Mouse (Mus musculus): ENCODE measurements at regions not wholly inside any gene's neighbourhood (a gene's known extent, or its start where the extent isn't known, plus 50 kb on each side); places are given as distances from the start of the nearest gene placed in this dataset.
A peak's percentile ranks its signal among the peaks of the same experiment; 100 is the strongest.

GRCm38 (mm10) chr7:70698986-70699385 is 332.5 kb upstream of the Nr2f2 start:
- DNase-seq, result no peak
- intact Hi-C loops (cut with DNase I; ENCODE audit: low total_unique reads), result no loop called here

- intact Hi-C loops (cut with DNase I; ENCODE audit: low total_unique reads), result no loop called here
- DNase-seq, result no peak
These were observed 325.6 kb upstream of the Nr2f2 start for GRCm38 (mm10) chr7:70692160-70692559.

DNA sequence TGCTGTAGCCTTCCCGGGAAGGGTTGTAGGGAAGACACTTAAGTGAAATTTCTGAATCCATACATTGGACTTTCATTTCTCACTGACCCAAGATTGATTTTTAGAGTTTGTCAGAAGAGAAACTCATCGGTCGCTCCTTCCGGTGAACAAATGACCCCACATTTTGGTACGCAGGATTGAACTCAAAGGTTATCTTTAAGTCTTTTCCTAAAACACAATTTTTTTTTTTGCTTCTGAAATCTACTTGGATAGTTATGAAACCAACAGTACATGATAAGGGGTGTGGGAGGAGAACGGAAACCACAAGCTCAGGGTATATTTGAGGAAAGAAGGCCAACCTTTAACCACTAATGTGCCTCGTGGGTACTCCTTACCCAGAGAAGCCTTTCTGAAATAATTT is 324.3 kb upstream of the Nr2f2 start:
- intact Hi-C loops (cut with DNase I; ENCODE audit: low total_unique reads), result no loop called here
- no peak for DNase-seq

- intact Hi-C loops (cut with DNase I; ENCODE audit: low total_unique reads), result no loop called here
- no peak for DNase-seq
These were observed 302.5 kb upstream of the Nr2f2 start for GRCm38 (mm10) chr7:70669065-70669464.

GRCm38 (mm10) chr7:70660162-70660561 is 293.6 kb upstream of the Nr2f2 start:
- no peak for DNase-seq
- intact Hi-C loops (cut with DNase I; ENCODE audit: low total_unique reads), result no loop called here

- DNase-seq, result no peak
- intact Hi-C loops (cut with DNase I; ENCODE audit: low total_unique reads), result no loop called here
These were observed 283.3 kb upstream of the Nr2f2 start for GRCm38 (mm10) chr7:70649760-70650377.

DNA sequence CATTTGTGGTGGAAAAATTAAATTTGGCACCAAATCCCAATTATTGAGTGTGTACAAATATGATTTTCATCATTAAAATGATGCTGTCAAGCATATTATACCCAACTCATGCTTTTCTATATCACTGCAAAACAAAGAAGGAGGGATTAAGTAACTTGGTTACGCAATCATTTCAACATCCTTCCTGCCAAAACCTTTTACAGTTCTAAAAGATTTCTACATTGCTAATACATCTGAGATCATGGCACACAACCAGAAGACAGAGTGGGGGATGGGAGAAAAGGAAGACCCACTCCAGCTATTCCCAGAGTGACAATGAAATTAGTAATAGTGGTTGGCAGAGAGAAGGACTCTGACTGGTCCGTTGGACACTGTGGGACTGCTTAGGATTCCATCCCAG is 280.3 kb upstream of the Nr2f2 start:
- no peak for DNase-seq
- intact Hi-C loops (cut with DNase I; ENCODE audit: low total_unique reads), result no loop called here

- intact Hi-C loops (cut with DNase I; ENCODE audit: low total_unique reads), result no loop called here
These were observed 277.3 kb upstream of the Nr2f2 start for GRCm38 (mm10) chr7:70643694-70644301.

DNA sequence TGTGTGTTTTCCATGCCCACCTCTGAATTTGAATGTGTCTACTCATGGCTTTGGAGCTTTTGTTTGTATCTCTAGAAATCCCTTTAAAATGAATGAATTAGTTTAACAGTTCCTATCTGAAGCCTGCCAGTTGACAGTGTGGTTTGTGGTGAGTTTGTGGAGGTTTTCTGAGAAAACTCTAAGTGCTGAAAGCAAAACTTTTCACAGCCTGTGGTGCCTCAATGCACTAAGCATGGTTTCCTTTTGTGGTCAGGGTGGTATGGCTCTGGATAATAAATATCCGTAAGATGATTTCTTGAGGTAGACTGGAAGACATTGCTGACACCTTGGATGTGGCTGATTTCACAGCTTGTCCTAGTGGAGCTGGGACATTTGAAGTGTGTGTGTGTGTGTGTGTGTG is 276.5 kb upstream of the Nr2f2 start:
- no peak for DNase-seq
- intact Hi-C loops (cut with DNase I; ENCODE audit: low total_unique reads), result no loop called here

More at GRCm38 (mm10) chr7:70643694-70644301, 277.3 kb upstream of the Nr2f2 start:
- DNase-seq, result peak; percentile 43

DNA sequence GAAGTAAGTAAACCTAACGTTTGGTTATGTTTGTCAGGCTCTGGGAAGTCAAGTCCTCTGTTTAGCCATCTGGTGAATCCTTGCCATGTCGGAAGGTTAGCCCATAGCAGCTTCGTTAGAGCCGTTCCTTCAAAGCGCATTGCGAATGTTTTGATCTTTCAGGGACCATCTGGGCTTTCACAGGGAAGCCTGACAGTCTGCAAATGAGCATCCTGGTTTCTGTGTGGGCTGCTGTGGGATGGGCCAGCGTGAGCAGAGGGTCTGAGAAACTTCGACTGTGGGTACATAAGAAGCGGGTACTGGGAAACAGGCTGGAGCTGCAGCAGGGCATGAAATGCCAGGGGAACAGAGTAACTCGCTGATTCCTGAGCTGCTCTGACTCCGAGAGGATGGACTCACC is 274.7 kb upstream of the Nr2f2 start:
- intact Hi-C loops (cut with DNase I; ENCODE audit: low total_unique reads), result no loop called here
- DNase-seq, result no peak

- no peak for DNase-seq
- intact Hi-C loops (cut with DNase I; ENCODE audit: low total_unique reads), result no loop called here
These were observed 274.0 kb upstream of the Nr2f2 start for GRCm38 (mm10) chr7:70640574-70640973.

- intact Hi-C loops (cut with DNase I; ENCODE audit: low total_unique reads), result no loop called here
- no peak for DNase-seq
These were observed 271.6 kb upstream of the Nr2f2 start for GRCm38 (mm10) chr7:70638161-70638560.

GRCm38 (mm10) chr7:70634016-70634415 is 267.5 kb upstream of the Nr2f2 start:
- DNase-seq, result peak; percentile 11

GRCm38 (mm10) chr7:70633577-70633976 is 267.0 kb upstream of the Nr2f2 start:
- intact Hi-C loops (cut with DNase I; ENCODE audit: low total_unique reads), result no loop called here
- DNase-seq, result no peak

More at GRCm38 (mm10) chr7:70634016-70634415, 267.5 kb upstream of the Nr2f2 start:
- intact Hi-C loops (cut with DNase I; ENCODE audit: low total_unique reads), result no loop called here

DNA sequence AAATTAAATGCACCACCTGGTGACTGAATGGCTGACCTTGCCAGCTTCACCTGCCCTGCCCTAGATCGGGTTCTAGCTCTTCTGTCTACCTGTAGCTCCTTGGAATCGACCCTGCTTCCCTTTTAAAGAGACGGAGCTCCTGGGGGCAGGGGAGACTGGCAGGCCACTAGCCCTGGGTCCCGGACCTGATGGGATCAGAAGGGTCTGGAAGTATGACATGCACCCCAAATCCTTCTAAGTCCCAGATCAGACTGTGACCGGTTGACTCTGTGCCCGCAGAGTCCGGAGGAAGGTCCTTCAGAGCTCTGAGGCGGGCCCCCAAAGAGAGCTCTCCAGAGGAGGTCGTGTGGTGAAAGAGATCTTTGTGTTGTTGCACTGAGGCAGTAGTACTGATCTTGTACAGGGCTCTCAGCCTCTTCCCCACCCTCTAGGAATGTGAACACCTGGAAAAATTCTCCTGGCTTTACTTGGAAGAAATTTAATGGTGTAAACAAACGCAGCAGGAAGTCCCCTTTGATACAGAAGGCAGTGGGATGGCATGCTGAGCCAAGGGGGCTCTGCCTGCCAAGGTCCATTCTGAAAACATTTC is 259.2 kb upstream of the Nr2f2 start:
- DNase-seq, result no peak
- intact Hi-C loops (cut with DNase I; ENCODE audit: low total_unique reads), result no loop called here

- DNase-seq, result peak; percentile 60
- intact Hi-C loops (cut with DNase I; ENCODE audit: low total_unique reads), result no loop called here
These were observed 258.4 kb upstream of the Nr2f2 start for GRCm38 (mm10) chr7:70624727-70625642.

- intact Hi-C loops (cut with DNase I; ENCODE audit: low total_unique reads), result no loop called here
- DNase-seq, result peak; percentile 37
These were observed 257.6 kb upstream of the Nr2f2 start for GRCm38 (mm10) chr7:70624031-70624726.

GRCm38 (mm10) chr7:70619400-70619799 is 252.9 kb upstream of the Nr2f2 start:
- DNase-seq, result no peak
- intact Hi-C loops (cut with DNase I; ENCODE audit: low total_unique reads), result no loop called here

DNA sequence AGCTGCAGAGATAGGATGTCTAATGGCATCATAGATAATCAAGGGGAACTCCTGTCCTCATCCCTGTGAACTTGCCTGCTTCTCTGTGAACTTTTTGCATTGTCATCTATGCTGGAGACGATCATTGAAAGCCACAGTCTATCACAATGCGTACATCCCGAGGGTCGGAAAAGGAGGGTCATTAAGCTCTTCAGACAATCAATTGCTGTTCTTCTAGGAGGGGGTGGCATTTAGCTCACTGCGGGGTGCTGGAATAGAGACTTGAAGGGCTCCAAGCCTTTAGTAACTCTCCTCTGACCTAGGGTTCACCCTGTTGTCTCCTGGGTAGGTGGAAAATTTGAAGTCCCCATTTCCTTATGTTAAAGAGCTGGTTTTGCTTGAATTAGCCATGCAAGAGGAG is 251.7 kb upstream of the Nr2f2 start:
- no peak for DNase-seq
- intact Hi-C loops (cut with DNase I; ENCODE audit: low total_unique reads), result no loop called here

DNA sequence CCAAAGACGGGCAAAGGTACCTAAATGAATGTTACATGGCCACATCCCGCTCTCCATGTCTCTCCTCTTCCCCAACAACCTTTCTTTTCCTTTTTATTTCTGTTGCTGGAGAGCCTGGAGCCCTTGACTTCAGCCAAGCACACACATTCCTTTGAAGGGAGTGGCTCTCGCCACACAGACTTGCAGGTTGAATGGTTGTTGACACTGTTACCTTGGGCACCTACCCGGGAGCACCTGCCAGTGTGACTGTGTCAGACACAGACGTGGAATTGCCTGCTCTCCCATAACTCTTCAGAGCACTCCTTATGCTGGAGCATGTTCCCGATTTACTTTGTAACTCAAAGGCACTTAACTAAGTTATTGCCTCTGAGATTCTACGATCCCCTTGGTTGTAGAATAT is 240.0 kb upstream of the Nr2f2 start:
- no peak for DNase-seq
- intact Hi-C loops (cut with DNase I; ENCODE audit: low total_unique reads), result no loop called here

Measured in gastrocnemius, postnatal 14 days (tissue).